Mouse (Mus musculus): ENCODE data around the gene Gm9936.

DNA sequence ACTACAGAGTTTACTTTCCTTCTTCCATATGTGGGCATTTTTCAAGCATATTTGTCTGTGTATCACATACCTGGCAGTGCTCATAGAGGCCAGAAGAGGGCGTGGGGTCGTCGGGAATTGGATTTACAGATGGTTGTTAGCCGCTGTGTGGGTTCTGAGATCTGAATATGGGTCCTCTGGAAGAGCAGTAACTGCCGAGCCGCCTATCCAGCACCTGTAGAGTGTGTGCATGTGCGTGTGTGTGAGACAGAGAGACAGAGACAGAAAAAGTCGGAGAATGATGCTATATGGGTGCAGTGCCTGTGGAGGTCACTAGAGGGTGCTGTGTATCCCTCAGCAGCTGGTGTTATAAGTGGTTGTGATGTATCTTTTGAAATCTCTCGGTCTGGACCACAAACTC is 34.3 kb downstream of the Gm9936 start:
- TF ChIP-seq ZC3H11A (IDR thresholded peaks at IDR 0.05; ENCODE audit: borderline replicate concordance, low read depth, low read length) (no peak), MAFK (IDR thresholded peaks at IDR 0.05; ENCODE audit: insufficient read depth, low read depth, low read length) (no peak), CHD2 (IDR thresholded peaks at IDR 0.05; ENCODE audit: low read depth, low read length) (no peak), HCFC1 (IDR thresholded peaks at IDR 0.05; ENCODE audit: borderline replicate concordance, insufficient read depth, low read length) (peak; percentile 20; the same call in 1 of the 2 replicates), ZNF384 (IDR thresholded peaks at IDR 0.05; ENCODE audit: low read depth, low read length) (no peak)

All from ES-E14 (cell line).